Mouse (Mus musculus) cortical plate, adult 2 months (tissue): ENCODE measurements around the gene 4921501E09Rik.

Experiments
- CTCF ChIP-seq: fragments of 200-500 bp; IDR thresholded peaks from 2 replicates; pipeline ENCODE4 v1.5.1; 2011; ENCODE audit warnings: mild to moderate bottlenecking, control low read depth, low read length; ENCODE audit not compliant: insufficient read depth; ENCODE audit errors: extremely low read depth
- POLR2A ChIP-seq: fragments of 200-500 bp; IDR thresholded peaks from 2 replicates; pipeline ENCODE4 v1.6.1; 2011; ENCODE audit warnings: mild to moderate bottlenecking, low read length, control low read depth; ENCODE audit not compliant: insufficient read depth; ENCODE audit errors: extremely low read depth

GRCm38 (mm10) chr17:33089220-33089949 is 21.5 kb upstream of the 4921501E09Rik start, which contains the start of gene Zfp563:
- TF ChIP-seq POLR2A = no peak
- TF ChIP-seq CTCF = no peak
